Mouse (Mus musculus) left cerebral cortex, postnatal 4 days (tissue): ENCODE results near the gene Rpl36a-ps1. TPM values are rescaled to one million over a fixed set of nuclear protein-coding genes. Genes with fewer than 3 reads are reported as not detected.
A peak's percentile ranks its signal among the peaks of the same experiment; 100 is the strongest.
"Not testable (repeated sequence)": the region's sequence is repeated elsewhere in the genome, so short reads cannot be mapped to it uniquely, and the experiment has no call there.

ENCODE experiments used
- DNase-seq: peaks from one replicate; pipeline ENCODE4 v3.0.0-alpha.2; 2022
- intact Hi-C: fragments of 180-260 bp; cut with DNase I; formaldehyde crosslinking; loops from one replicate; pipeline ENCODE4 v1.15.1; 2025
- total RNA-seq, 2 experiments: library from RNA; stranded (reverse); gene quantifications; 2 replicates each; pipeline ENCODE4 v1.2.3; 2021

Rpl36a-ps1 gene
- 1 to 10 TPM in 1 of 2 experiments, not detected in 1; 2.5 TPM for total RNA-seq

- DNase-seq: no peak
- intact Hi-C loops: no loop called here
These were observed at the start of gene Rpl36a-ps1 for GRCm38 (mm10) chr14:98994218-98994617. Rpl36a-ps1 (minus strand) TSS chr14:98994318.

GRCm38 (mm10) chr14:99043499-99043898, 49.4 kb upstream of the Rpl36a-ps1 start:
- DNase-seq: no peak
- intact Hi-C loops: no loop called here

GRCm38 (mm10) chr14:99041416-99041815, 47.3 kb upstream of the Rpl36a-ps1 start:
- intact Hi-C loops: no loop called here
- DNase-seq: no peak

GRCm38 (mm10) chr14:99039308-99039707, 45.2 kb upstream of the Rpl36a-ps1 start:
- intact Hi-C loops, DNase-seq: not testable (repeated sequence)

- DNase-seq: no peak
- intact Hi-C loops: no loop called here
These were observed 43.6 kb upstream of the Rpl36a-ps1 start for GRCm38 (mm10) chr14:99037703-99038102.

- intact Hi-C loops: no loop called here
- DNase-seq: no peak
These were observed 41.9 kb upstream of the Rpl36a-ps1 start for GRCm38 (mm10) chr14:99036039-99036438.

GRCm38 (mm10) chr14:99034851-99035250, 40.7 kb upstream of the Rpl36a-ps1 start:
- DNase-seq, intact Hi-C loops: not testable (repeated sequence)

GRCm38 (mm10) chr14:99032596-99032995, 38.5 kb upstream of the Rpl36a-ps1 start:
- intact Hi-C loops: no loop called here
- no peak for DNase-seq

GRCm38 (mm10) chr14:99031337-99031873, 37.3 kb upstream of the Rpl36a-ps1 start:
- intact Hi-C loops: no loop called here
- no peak for DNase-seq

GRCm38 (mm10) chr14:99029987-99030386, 35.9 kb upstream of the Rpl36a-ps1 start:
- intact Hi-C loops: no loop called here
- no peak for DNase-seq

GRCm38 (mm10) chr14:99022346-99023086, 28.4 kb upstream of the Rpl36a-ps1 start:
- no peak for DNase-seq
- intact Hi-C loops: no loop called here

- DNase-seq: no peak
- intact Hi-C loops: no loop called here
These were observed 25.2 kb upstream of the Rpl36a-ps1 start for GRCm38 (mm10) chr14:99019136-99019808.

- intact Hi-C loops: no loop called here
- DNase-seq: no peak
These were observed 24.6 kb upstream of the Rpl36a-ps1 start for GRCm38 (mm10) chr14:99018691-99019090.

- intact Hi-C loops: no loop called here
- DNase-seq: no peak
These were observed 16.8 kb upstream of the Rpl36a-ps1 start for GRCm38 (mm10) chr14:99010920-99011313.

GRCm38 (mm10) chr14:99010224-99010919, 16.3 kb upstream of the Rpl36a-ps1 start:
- DNase-seq: peak; percentile 27
- intact Hi-C loops: no loop called here

GRCm38 (mm10) chr14:98992482-98992881, 1.6 kb downstream of the Rpl36a-ps1 start:
- no peak for DNase-seq
- intact Hi-C loops: no loop called here

GRCm38 (mm10) chr14:98990636-98991035, 3.5 kb downstream of the Rpl36a-ps1 start:
- intact Hi-C loops: no loop called here

GRCm38 (mm10) chr14:98989818-98990217, 4.3 kb downstream of the Rpl36a-ps1 start:
- intact Hi-C loops: no loop called here
- no peak for DNase-seq

More at GRCm38 (mm10) chr14:98990636-98991035, 3.5 kb downstream of the Rpl36a-ps1 start:
- DNase-seq: no peak

- intact Hi-C loops: no loop called here
- no peak for DNase-seq
These were observed 22.2 kb downstream of the Rpl36a-ps1 start for GRCm38 (mm10) chr14:98971921-98972320.

GRCm38 (mm10) chr14:98958978-98959658, 35.0 kb downstream of the Rpl36a-ps1 start:
- DNase-seq: no peak
- intact Hi-C loops: no loop called here

GRCm38 (mm10) chr14:98956788-98957187, 37.3 kb downstream of the Rpl36a-ps1 start:
- DNase-seq: no peak
- intact Hi-C loops: no loop called here
